Mouse (Mus musculus): ENCODE data around the gene Zdhhc13. TPM values are rescaled to one million over a fixed set of nuclear protein-coding genes. Genes with fewer than 3 reads are reported as not detected.

Zdhhc13 gene
- polyA plus RNA-seq, 1 experiment from 2014 or later = 41.1 TPM

- H3K9ac ChIP-seq (ENCODE audit: low read depth, low read length) = no peak overlapping the region
- no peaks in the 10 kb centered on the region for H3K36me3 ChIP-seq (ENCODE audit: control insufficient read depth, insufficient read depth, low read length)
- peaks cover 2% of the 10 kb centered on the region; the same call in 1 of the 2 replicates for H3K4me1 ChIP-seq (ENCODE audit: control insufficient read depth, insufficient read depth, low read length)
- ATAC-seq = peak; percentile 93
- H3K4me2 ChIP-seq (ENCODE audit: low read depth, low read length) = no peak overlapping the region
- no peaks in the 10 kb centered on the region for H3K27me3 ChIP-seq (replicated peaks; ENCODE audit: control insufficient read depth, insufficient read depth, low read length)
- WGBS = 63% methylated on average over 12 of the region's 12 CpGs
- no peak overlapping the region for H3K4me3 ChIP-seq (ENCODE audit: low read length)
- H3K27ac ChIP-seq (ENCODE audit: low read length) = peak overlapping the region; percentile 60
- no peaks in the 10 kb centered on the region for H3K9me3 ChIP-seq (ENCODE audit: control insufficient read depth, low read length)
Measured at GRCm38 (mm10) chr7:48845213-48845973, 56.6 kb downstream of the Zdhhc13 start.

- peaks cover 2% of the 10 kb centered on the region; the same call in 1 of the 2 replicates for H3K4me1 ChIP-seq (ENCODE audit: control insufficient read depth, insufficient read depth, low read length)
- no peak overlapping the region for H3K4me3 ChIP-seq (ENCODE audit: low read length)
- no peak for ATAC-seq
- no peaks in the 10 kb centered on the region for H3K27me3 ChIP-seq (replicated peaks; ENCODE audit: control insufficient read depth, insufficient read depth, low read length)
- H3K9me3 ChIP-seq (ENCODE audit: control insufficient read depth, low read length) = no peaks in the 10 kb centered on the region
- H3K4me2 ChIP-seq (ENCODE audit: low read depth, low read length) = no peak overlapping the region
- no peak overlapping the region for H3K27ac ChIP-seq (ENCODE audit: low read length)
- 68% methylated on average over 6 of the region's 6 CpGs for WGBS
- no peaks in the 10 kb centered on the region for H3K36me3 ChIP-seq (ENCODE audit: control insufficient read depth, insufficient read depth, low read length)
- H3K9ac ChIP-seq (ENCODE audit: low read depth, low read length) = no peak overlapping the region
Measured at GRCm38 (mm10) chr7:48846755-48847154, 58.0 kb downstream of the Zdhhc13 start.

GRCm38 (mm10) chr7:48847820-48848650 lies 59.2 kb downstream of the Zdhhc13 start, which contains the start of gene Csrp3:
TSS of gene Csrp3 (minus strand) at chr7:48848033.
- no peak for ATAC-seq
- Histone ChIP-seq H3K9me3 (ENCODE audit: control insufficient read depth, low read length) (no peaks in the 10 kb centered on the region), H3K27me3 (replicated peaks; ENCODE audit: control insufficient read depth, insufficient read depth, low read length) (no peaks in the 10 kb centered on the region), H3K9ac (ENCODE audit: low read depth, low read length) (no peak within 1 kb of the TSS), H3K4me2 (ENCODE audit: low read depth, low read length) (no peak within 1 kb of the TSS), H3K4me1 (ENCODE audit: control insufficient read depth, insufficient read depth, low read length) (peaks cover 2% of the 10 kb centered on the region; the same call in 1 of the 2 replicates), H3K36me3 (ENCODE audit: control insufficient read depth, insufficient read depth, low read length) (no peaks in the 10 kb centered on the region), H3K4me3 (ENCODE audit: low read length) (no peak within 1 kb of the TSS), H3K27ac (ENCODE audit: low read length) (no peak within 1 kb of the TSS)
- WGBS = 68% methylated on average over 11 of the region's 11 CpGs

- Histone ChIP-seq H3K36me3 (ENCODE audit: control insufficient read depth, insufficient read depth, low read length) (no peaks in the 10 kb centered on the region), H3K4me1 (ENCODE audit: control insufficient read depth, insufficient read depth, low read length) (no peaks in the 10 kb centered on the region), H3K4me2 (ENCODE audit: low read depth, low read length) (no peak overlapping the region), H3K9me3 (ENCODE audit: control insufficient read depth, low read length) (no peaks in the 10 kb centered on the region), H3K9ac (ENCODE audit: low read depth, low read length) (no peak overlapping the region), H3K27me3 (replicated peaks; ENCODE audit: control insufficient read depth, insufficient read depth, low read length) (no peaks in the 10 kb centered on the region), H3K4me3 (ENCODE audit: low read length) (no peak overlapping the region), H3K27ac (ENCODE audit: low read length) (no peak overlapping the region)
- 81% methylated on average over 6 of the region's 6 CpGs for WGBS
- no peak for ATAC-seq
Measured at GRCm38 (mm10) chr7:48851529-48852104, 62.8 kb downstream of the Zdhhc13 start.

GRCm38 (mm10) chr7:48853496-48853895 lies 64.7 kb downstream of the Zdhhc13 start:
- no peaks in the 10 kb centered on the region for H3K9me3 ChIP-seq (ENCODE audit: control insufficient read depth, low read length)
- H3K27ac ChIP-seq (ENCODE audit: low read length) = no peak overlapping the region
- no peaks in the 10 kb centered on the region for H3K4me1 ChIP-seq (ENCODE audit: control insufficient read depth, insufficient read depth, low read length)
- no peak overlapping the region for H3K9ac ChIP-seq (ENCODE audit: low read depth, low read length)
- H3K36me3 ChIP-seq (ENCODE audit: control insufficient read depth, insufficient read depth, low read length) = no peaks in the 10 kb centered on the region
- WGBS = 85% methylated on average over 13 of the region's 13 CpGs
- H3K4me2 ChIP-seq (ENCODE audit: low read depth, low read length) = no peak overlapping the region
- no peak overlapping the region for H3K4me3 ChIP-seq (ENCODE audit: low read length)
- H3K27me3 ChIP-seq (replicated peaks; ENCODE audit: control insufficient read depth, insufficient read depth, low read length) = no peaks in the 10 kb centered on the region
- ATAC-seq = no peak

- Histone ChIP-seq H3K4me3 (ENCODE audit: low read length) (no peak overlapping the region), H3K27ac (ENCODE audit: low read length) (no peak overlapping the region), H3K9me3 (ENCODE audit: control insufficient read depth, low read length) (no peaks in the 10 kb centered on the region), H3K4me2 (ENCODE audit: low read depth, low read length) (no peak overlapping the region), H3K36me3 (ENCODE audit: control insufficient read depth, insufficient read depth, low read length) (no peaks in the 10 kb centered on the region), H3K9ac (ENCODE audit: low read depth, low read length) (no peak overlapping the region), H3K4me1 (ENCODE audit: control insufficient read depth, insufficient read depth, low read length) (no peaks in the 10 kb centered on the region), H3K27me3 (replicated peaks; ENCODE audit: control insufficient read depth, insufficient read depth, low read length) (no peaks in the 10 kb centered on the region)
- 92% methylated on average over 3 of the region's 3 CpGs for WGBS
- no peak for ATAC-seq
Measured at GRCm38 (mm10) chr7:48855461-48855860, 66.7 kb downstream of the Zdhhc13 start.

- Histone ChIP-seq H3K9me3 (ENCODE audit: control insufficient read depth, low read length) (no peaks in the 10 kb centered on the region), H3K27me3 (replicated peaks; ENCODE audit: control insufficient read depth, insufficient read depth, low read length) (no peaks in the 10 kb centered on the region), H3K9ac (ENCODE audit: low read depth, low read length) (no peak overlapping the region), H3K4me2 (ENCODE audit: low read depth, low read length) (no peak overlapping the region), H3K4me1 (ENCODE audit: control insufficient read depth, insufficient read depth, low read length) (no peaks in the 10 kb centered on the region), H3K36me3 (ENCODE audit: control insufficient read depth, insufficient read depth, low read length) (no peaks in the 10 kb centered on the region), H3K27ac (ENCODE audit: low read length) (no peak overlapping the region), H3K4me3 (ENCODE audit: low read length) (no peak overlapping the region)
- no peak for ATAC-seq
- WGBS = 45% methylated on average over 1 of the region's 1 CpGs
Measured at GRCm38 (mm10) chr7:48858257-48858656, 69.5 kb downstream of the Zdhhc13 start.

GRCm38 (mm10) chr7:48859362-48859761 lies 70.6 kb downstream of the Zdhhc13 start:
- Histone ChIP-seq H3K4me2 (ENCODE audit: low read depth, low read length) (no peak overlapping the region), H3K4me3 (ENCODE audit: low read length) (no peak overlapping the region), H3K9ac (ENCODE audit: low read depth, low read length) (no peak overlapping the region), H3K27ac (ENCODE audit: low read length) (no peak overlapping the region), H3K27me3 (replicated peaks; ENCODE audit: control insufficient read depth, insufficient read depth, low read length) (no peaks in the 10 kb centered on the region), H3K4me1 (ENCODE audit: control insufficient read depth, insufficient read depth, low read length) (no peaks in the 10 kb centered on the region), H3K36me3 (ENCODE audit: control insufficient read depth, insufficient read depth, low read length) (no peaks in the 10 kb centered on the region), H3K9me3 (ENCODE audit: control insufficient read depth, low read length) (no peaks in the 10 kb centered on the region)
- 83% methylated on average over 4 of the region's 4 CpGs for WGBS
- ATAC-seq = no peak

- Histone ChIP-seq H3K4me3 (ENCODE audit: low read length) (no peak overlapping the region), H3K27me3 (replicated peaks; ENCODE audit: control insufficient read depth, insufficient read depth, low read length) (no peaks in the 10 kb centered on the region), H3K4me1 (ENCODE audit: control insufficient read depth, insufficient read depth, low read length) (no peaks in the 10 kb centered on the region), H3K9ac (ENCODE audit: low read depth, low read length) (no peak overlapping the region), H3K9me3 (ENCODE audit: control insufficient read depth, low read length) (no peaks in the 10 kb centered on the region), H3K27ac (ENCODE audit: low read length) (no peak overlapping the region), H3K36me3 (ENCODE audit: control insufficient read depth, insufficient read depth, low read length) (0 out of 2 replicates have a peak, but pooled peaks cover 3% of the 10 kb centered on the region), H3K4me2 (ENCODE audit: low read depth, low read length) (no peak overlapping the region)
- 38% methylated on average over 1 of the region's 1 CpGs for WGBS
- ATAC-seq = no peak
Measured at GRCm38 (mm10) chr7:48860948-48861347, 72.1 kb downstream of the Zdhhc13 start.
